Mouse (Mus musculus) brain, embryonic 14.5 days (tissue): ENCODE measurements around the gene Ube4a.

Experiments used
- CTCF ChIP-seq: fragments of 200-500 bp; IDR thresholded peaks from 2 replicates; pipeline ENCODE4 v1.5.1; 2012; ENCODE audit warnings: inconsistent platforms, mild to moderate bottlenecking, moderate library complexity, borderline replicate concordance; ENCODE audit not compliant: insufficient read depth, insufficient read length; ENCODE audit errors: extremely low read depth
- POLR2A ChIP-seq: fragments of 200-500 bp; IDR thresholded peaks from 2 replicates; pipeline ENCODE4 v1.6.1; 2012; ENCODE audit warnings: mild to moderate bottlenecking, inconsistent platforms, borderline replicate concordance; ENCODE audit not compliant: poor library complexity, insufficient read depth, insufficient read length, severe bottlenecking; ENCODE audit errors: extremely low read depth

GRCm38 (mm10) chr9:45000249-45000648 lies 34.8 kb upstream of the Ube4a start:
- TF ChIP-seq CTCF (no peak), POLR2A (no peak)
